Mouse (Mus musculus) lung, adult 2 months (tissue): Measurements from ENCODE around the gene Agtpbp1. TPM values are rescaled to one million over a fixed set of nuclear protein-coding genes. Genes with fewer than 3 reads are reported as not detected.
"Not testable (repeated sequence)": the region's sequence is repeated elsewhere in the genome, so short reads cannot be mapped to it uniquely, and the experiment has no call there.

ENCODE experiments used
- DNase-seq: peaks from one replicate; pipeline ENCODE4 v3.0.0; 2022
- H3K4me1 ChIP-seq: fragments of 200-500 bp; 2 replicates; pipeline ENCODE4 v1.6.1; 2011; ENCODE audit warnings: low read length; ENCODE audit not compliant: control insufficient read depth, insufficient read depth
- H3K4me3 ChIP-seq: fragments of 200-500 bp; replicated peaks from 2 replicates; pipeline ENCODE3; 2011; ENCODE audit warnings: low read depth, mild to moderate bottlenecking, control low read depth, low read length; ENCODE audit errors: extremely low read depth
- CTCF ChIP-seq: fragments of 200-500 bp; IDR thresholded peaks from 2 replicates; pipeline ENCODE4 v1.5.1; 2011; ENCODE audit warnings: mild to moderate bottlenecking, low read length, control low read depth; ENCODE audit not compliant: insufficient read depth
- POLR2A ChIP-seq: fragments of 200-500 bp; IDR thresholded peaks from 2 replicates; pipeline ENCODE4 v1.6.1; 2011; ENCODE audit warnings: low read depth, mild to moderate bottlenecking, control low read depth, low read length, borderline replicate concordance; ENCODE audit errors: extremely low read depth
- WGBS: fragments of 180-500 bp; shearing (Covaris S2); methylation state at CpG from one replicate; pipeline ENCODE4 v1.1.7; 2018; 5-methylcytosine and 5-hydroxymethylcytosine counted together
- polyA plus RNA-seq: library from polyadenylated mRNA; depleted of rRNA; stranded (reverse); fragments of >200 nt; gene quantifications from 2 replicates; pipeline ENCODE4 v1.2.3, GENCODE M21; 2012

Agtpbp1 gene
- polyA plus RNA-seq, 1 experiment: 9.9 TPM

DNA sequence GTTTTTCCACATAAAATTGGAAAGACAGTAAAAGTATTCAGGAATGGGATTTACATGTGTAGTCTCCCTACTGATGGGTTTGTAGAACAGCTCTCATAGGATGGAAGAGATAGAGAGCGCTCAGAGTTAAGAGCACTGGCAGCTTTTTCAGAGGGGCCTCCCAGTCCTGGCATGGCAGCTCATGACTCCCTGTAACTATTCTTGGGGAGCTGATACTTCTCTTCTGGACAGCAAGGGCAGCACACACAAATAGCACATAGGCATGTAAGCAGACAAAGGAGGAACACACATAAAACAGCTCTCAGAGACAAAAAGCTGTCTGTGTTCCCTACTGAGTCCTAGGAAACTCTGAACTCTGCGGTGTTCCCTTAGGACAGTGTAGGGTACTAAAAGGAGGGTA, 25.4 kb upstream of the Agtpbp1 start:
- TF ChIP-seq POLR2A (no peak), CTCF (no peak)
- Histone ChIP-seq H3K4me3 (no peak overlapping the region), H3K4me1 (no peaks in the 10 kb centered on the region)
- DNase-seq: no peak
- WGBS: 94% methylated on average over 2 of the region's 2 CpGs

- Histone ChIP-seq H3K4me3 (no peak overlapping the region), H3K4me1 (no peaks in the 10 kb centered on the region)
- no peak for DNase-seq
- TF ChIP-seq POLR2A: no peak
- TF ChIP-seq CTCF: no peak
- 91% methylated on average over 4 of the region's 4 CpGs for WGBS
Observed at GRCm38 (mm10) chr13:59609885-59610284, 24.9 kb upstream of the Agtpbp1 start.

DNA sequence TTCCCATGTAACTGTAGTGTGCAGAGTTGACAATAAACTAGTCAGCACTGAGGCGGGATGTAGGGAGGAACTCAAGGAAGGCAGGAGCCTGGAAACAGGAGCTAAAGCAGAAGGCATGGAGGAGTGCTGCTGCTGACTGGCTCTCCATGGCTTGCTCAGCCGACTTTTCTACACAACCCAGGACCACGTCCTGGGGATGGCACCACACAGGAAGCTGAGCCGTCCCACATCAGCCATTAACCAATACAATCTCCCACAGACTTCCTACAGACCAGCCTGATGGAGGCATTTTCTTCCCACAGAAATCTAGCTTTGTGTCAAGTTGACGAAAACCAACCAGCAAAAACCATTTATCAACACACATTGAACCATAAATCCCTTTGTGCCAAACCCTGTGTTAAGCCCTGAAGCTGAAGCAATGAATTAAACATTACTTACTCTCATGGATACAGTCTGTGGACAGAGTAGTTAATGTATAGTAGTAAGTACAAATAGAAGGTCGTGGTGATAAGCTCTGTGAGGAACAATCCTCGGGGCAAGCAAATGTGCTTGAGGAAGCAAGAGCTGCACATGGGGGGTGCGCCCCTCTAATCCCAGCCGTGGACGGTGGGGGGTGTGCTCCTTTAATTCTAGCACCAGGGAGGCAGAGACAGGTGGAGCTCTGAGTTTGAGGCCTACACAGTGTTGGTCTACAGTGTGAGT, 20.3 kb upstream of the Agtpbp1 start:
- 72% methylated on average over 10 of the region's 10 CpGs for WGBS
- no peak for DNase-seq
- no peak for TF ChIP-seq POLR2A
- no peak for TF ChIP-seq CTCF
- H3K4me1 ChIP-seq: no peaks in the 10 kb centered on the region
- H3K4me3 ChIP-seq: no peak overlapping the region

DNA sequence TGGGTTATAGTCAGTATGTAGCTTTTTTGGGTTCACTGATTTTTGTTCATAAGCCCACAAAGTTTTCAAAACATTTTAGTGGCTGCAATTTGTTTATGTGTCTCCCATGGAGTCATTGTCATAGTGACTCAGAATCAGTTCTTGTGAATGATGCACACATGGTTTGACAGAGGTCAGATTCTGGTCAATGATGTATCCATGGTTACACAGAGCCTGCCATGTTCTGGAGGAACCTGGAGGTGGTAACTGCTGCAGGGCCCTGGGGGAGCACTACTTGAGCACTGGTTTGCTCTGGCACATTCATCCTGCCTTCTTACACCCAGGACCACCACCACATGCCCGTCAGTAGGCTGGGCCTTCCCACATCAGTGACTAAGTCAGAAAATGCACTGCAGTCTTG, 19.5 kb upstream of the Agtpbp1 start:
- TF ChIP-seq CTCF (no peak), POLR2A (no peak)
- no peak for DNase-seq
- Histone ChIP-seq H3K4me1 (no peaks in the 10 kb centered on the region), H3K4me3 (no peak overlapping the region)
- WGBS: 100% methylated on average over 1 of the region's 1 CpGs

DNA sequence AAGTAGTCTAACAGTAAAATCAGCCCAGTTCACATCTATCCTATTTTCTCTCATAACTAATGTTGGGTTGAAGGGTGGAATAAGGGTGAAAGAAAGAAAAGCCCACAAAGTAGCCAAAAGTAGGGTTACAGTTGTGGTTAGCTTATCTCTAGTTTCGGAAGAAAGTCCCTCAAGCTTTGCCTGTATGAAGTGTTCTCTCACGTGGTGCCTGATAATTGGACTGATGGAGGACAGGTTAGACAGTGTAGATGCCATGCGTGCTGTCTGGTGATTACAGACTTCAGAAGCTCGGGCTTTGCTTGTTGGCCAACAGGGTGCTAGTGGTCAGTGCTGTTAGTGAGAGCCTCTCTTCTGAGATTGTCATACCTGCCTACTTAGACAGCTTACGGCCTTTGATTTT, 18.1 kb upstream of the Agtpbp1 start:
- WGBS: 95% methylated on average over 5 of the region's 5 CpGs
- DNase-seq: no peak
- H3K4me3 ChIP-seq: no peak overlapping the region

GRCm38 (mm10) chr13:59592630-59593029, 7.6 kb upstream of the Agtpbp1 start:
- Histone ChIP-seq H3K4me1 (no peaks in the 10 kb centered on the region), H3K4me3 (no peak overlapping the region)
- 81% methylated on average over 1 of the region's 1 CpGs for WGBS
- DNase-seq: no peak
- no peak for TF ChIP-seq CTCF
- no peak for TF ChIP-seq POLR2A

More for the DNA sequence above, 18.1 kb upstream of the Agtpbp1 start:
- no peaks in the 10 kb centered on the region for H3K4me1 ChIP-seq
- TF ChIP-seq CTCF (no peak), POLR2A (no peak)

DNA sequence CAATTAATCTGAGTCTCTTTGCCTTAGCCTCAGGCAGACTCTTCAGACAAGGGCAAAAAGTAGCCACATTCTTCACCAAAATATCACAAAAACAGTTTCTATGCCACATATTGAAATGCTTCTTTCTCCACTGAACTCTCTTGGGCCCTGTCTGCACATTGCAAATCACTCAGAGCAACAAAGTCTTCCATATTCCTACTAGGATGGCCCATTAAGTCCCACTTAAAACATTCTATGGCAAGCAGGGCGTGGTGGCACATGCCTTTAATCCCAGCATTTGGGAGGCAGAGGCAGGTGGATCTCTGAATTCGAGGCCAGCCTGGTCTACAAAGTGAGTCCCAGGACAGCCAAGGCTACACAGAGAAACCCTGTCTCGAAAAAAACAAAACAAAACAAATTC, 7.0 kb upstream of the Agtpbp1 start:
- not testable (repeated sequence) for DNase-seq, H3K4me3 ChIP-seq, H3K4me1 ChIP-seq
- WGBS: 93% methylated on average over 3 of the region's 3 CpGs

DNA sequence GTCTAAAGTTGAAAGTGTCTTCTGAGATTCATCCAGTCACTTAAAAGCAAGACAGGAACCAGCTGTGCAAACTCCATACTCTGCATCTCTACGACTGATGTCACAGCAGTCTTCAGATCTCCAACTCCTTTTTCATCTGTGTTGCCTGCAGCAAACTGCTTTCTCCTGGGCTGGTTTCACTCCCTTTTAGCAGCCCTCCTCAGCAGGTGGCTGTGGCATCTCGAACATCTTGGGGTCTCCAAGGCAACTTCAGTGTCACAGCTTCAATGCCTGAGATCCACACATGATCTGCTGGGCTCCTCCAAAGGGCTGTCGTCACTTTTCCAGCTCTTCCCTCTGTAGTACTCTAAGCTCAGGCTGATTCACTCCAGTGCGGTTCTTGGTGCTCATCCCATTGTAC, 5.7 kb upstream of the Agtpbp1 start:
- DNase-seq: no peak
- Histone ChIP-seq H3K4me1 (no peaks in the 10 kb centered on the region), H3K4me3 (no peak overlapping the region)
- no peak for TF ChIP-seq POLR2A
- TF ChIP-seq CTCF: no peak
- 92% methylated on average over 4 of the region's 4 CpGs for WGBS

- TF ChIP-seq CTCF (no peak), POLR2A (no peak)
- DNase-seq: no peak
- 84% methylated on average over 4 of the region's 4 CpGs for WGBS
- H3K4me1 ChIP-seq: no peaks in the 10 kb centered on the region
- H3K4me3 ChIP-seq: no peak overlapping the region
Observed at GRCm38 (mm10) chr13:59589672-59590071, 4.6 kb upstream of the Agtpbp1 start.

- WGBS: 87% methylated on average over 2 of the region's 2 CpGs
- no peak for DNase-seq
- no peak for TF ChIP-seq POLR2A
- TF ChIP-seq CTCF: no peak
- Histone ChIP-seq H3K4me1 (no peaks in the 10 kb centered on the region), H3K4me3 (no peak overlapping the region)
Observed at GRCm38 (mm10) chr13:59587201-59587600, 2.2 kb upstream of the Agtpbp1 start.
